ENCODE assay signal across 27 mouse cellular contexts in genomic region chr11:41261254-41261653, GRCm38 (mm10).
A peak's percentile ranks its signal among the peaks of the same experiment; 100 is the strongest.
DNase-seq lines count a peak whose midpoint lies in the region; ATAC-seq lines count a peak whose summit lies in the region.
"Had no signal": no experiment of that assay in that cellular context is flagged by ENCODE, and none has a peak within 500 bp of the region (broad histone marks: within the 10 kb centered on the region; RNA-seq: fewer than 3 reads in every experiment).

No protein-coding gene starts in this region.

- ATAC-seq in forebrain, embryonic 12.5 days (ENCODE audit: low FRiP score): peak; percentile 51; the same call in 1 of the 2 replicates
- peak; percentile 66; the same call in 1 of the 2 replicates for ATAC-seq in forebrain, embryonic 13.5 days
- peak; percentile 50; the same call in 1 of the 2 replicates for ATAC-seq in forebrain, embryonic 16.5 days
- no peak for ATAC-seq in activated CD4-positive, CD25-positive, alpha-beta regulatory T cell, adult 4 months
- ATAC-seq: hindbrain, postnatal 0 days; inflammation-experienced regulatory T-cells, adult 6 months; intestine, embryonic 16.5 days; Patski had no signal

- intact Hi-C loops in left cerebral cortex, postnatal 4 days (cut with DNase I): no loop called here

- WGBS in forebrain, embryonic 12.5 days: 53% methylated on average over 4 of the region's 4 CpGs
- WGBS in forebrain, embryonic 10.5 days: 77% methylated on average over 4 of the region's 4 CpGs
- WGBS in forebrain, embryonic 13.5 days: 51% methylated on average over 4 of the region's 4 CpGs
- WGBS in forebrain, embryonic 16.5 days: 38% methylated on average over 4 of the region's 4 CpGs

- no peak overlapping the region for H3K9ac ChIP-seq in forebrain, embryonic 12.5 days
- H3K9ac ChIP-seq in forebrain, embryonic 13.5 days: no peak overlapping the region
- no peak overlapping the region for H3K9ac ChIP-seq in forebrain, embryonic 16.5 days (replicated peaks; ENCODE audit: low read depth, low read length)
- H3K9ac ChIP-seq: heart, embryonic 13.5 days; hindbrain, embryonic 14.5 days had no signal

- H3K9me3 ChIP-seq in forebrain, embryonic 12.5 days: no peaks in the 10 kb centered on the region
- no peaks in the 10 kb centered on the region for H3K9me3 ChIP-seq in forebrain, embryonic 10.5 days
- H3K9me3 ChIP-seq in forebrain, embryonic 13.5 days (replicated peaks): no peaks in the 10 kb centered on the region
- no peaks in the 10 kb centered on the region for H3K9me3 ChIP-seq in forebrain, embryonic 16.5 days (ENCODE audit: control insufficient read depth, low read length)
- H3K9me3 ChIP-seq: G1E; heart, embryonic 10.5 days; heart, embryonic 13.5 days had no signal

- no peak overlapping the region for H3K27ac ChIP-seq in forebrain, embryonic 12.5 days
- H3K27ac ChIP-seq in forebrain, embryonic 10.5 days: no peak overlapping the region
- H3K27ac ChIP-seq in forebrain, embryonic 13.5 days: no peak overlapping the region
- H3K27ac ChIP-seq in forebrain, embryonic 16.5 days (ENCODE audit: low read length): no peak overlapping the region
- H3K27ac ChIP-seq: heart, adult 2 months; heart, embryonic 10.5 days; heart, embryonic 13.5 days; hindbrain, embryonic 14.5 days; hindbrain, postnatal 0 days had no signal

- no peak overlapping the region for H3K4me3 ChIP-seq in forebrain, embryonic 12.5 days (replicated peaks)
- no peak overlapping the region for H3K4me3 ChIP-seq in forebrain, embryonic 10.5 days
- H3K4me3 ChIP-seq in forebrain, embryonic 13.5 days: no peak overlapping the region
- H3K4me3 ChIP-seq in forebrain, embryonic 16.5 days (replicated peaks; ENCODE audit: low read length): no peak overlapping the region
- H3K4me3 ChIP-seq: heart, adult 2 months; heart, embryonic 10.5 days; heart, embryonic 13.5 days had no signal

- DNase-seq in forebrain, embryonic 10.5 days (ENCODE audit: extremely low spot score, low spot score): no peak
- no peak for DNase-seq in adrenal gland, adult 2 months
- DNase-seq in left cerebral cortex, postnatal 4 days: no peak
- DNase-seq: adrenal gland, adult 8-10 months; adrenal gland, postnatal 25 days; B cell, adult 2 months; cerebellum, adult 18-20 months; cerebellum, adult 9-10 months; cerebellum, postnatal 14 days; gastrocnemius, postnatal 10 days; gastrocnemius, postnatal 36 days; heart, adult 2 months; heart, postnatal 14 days; heart, postnatal 4 days had no signal

- no peaks in the 10 kb centered on the region for H3K36me3 ChIP-seq in forebrain, embryonic 12.5 days (replicated peaks)
- H3K36me3 ChIP-seq in forebrain, embryonic 10.5 days (replicated peaks): no peaks in the 10 kb centered on the region
- H3K36me3 ChIP-seq in forebrain, embryonic 13.5 days (ENCODE audit: poor library complexity, severe bottlenecking): no peaks in the 10 kb centered on the region
- H3K36me3 ChIP-seq in forebrain, embryonic 16.5 days (ENCODE audit: control insufficient read depth, insufficient read depth): no peaks in the 10 kb centered on the region
- H3K36me3 ChIP-seq: G1E; heart, embryonic 10.5 days; heart, embryonic 13.5 days had no signal

- H3K4me1 ChIP-seq in forebrain, embryonic 12.5 days: no peaks in the 10 kb centered on the region
- H3K4me1 ChIP-seq in forebrain, embryonic 10.5 days: no peaks in the 10 kb centered on the region
- peaks cover 14% of the 10 kb centered on the region; the same call in 1 of the 2 replicates for H3K4me1 ChIP-seq in forebrain, embryonic 13.5 days
- peaks cover 8% of the 10 kb centered on the region; the same call in 1 of the 2 replicates for H3K4me1 ChIP-seq in forebrain, embryonic 16.5 days (replicated peaks; ENCODE audit: control insufficient read depth, insufficient read depth, low read length)
- H3K4me1 ChIP-seq: heart, embryonic 10.5 days; heart, embryonic 13.5 days had no signal

- H3K27me3 ChIP-seq in forebrain, embryonic 12.5 days: no peaks in the 10 kb centered on the region
- no peaks in the 10 kb centered on the region for H3K27me3 ChIP-seq in forebrain, embryonic 10.5 days (ENCODE audit: poor library complexity, severe bottlenecking)
- H3K27me3 ChIP-seq in forebrain, embryonic 13.5 days: no peaks in the 10 kb centered on the region
- H3K27me3 ChIP-seq in forebrain, embryonic 16.5 days (replicated peaks; ENCODE audit: control insufficient read depth, insufficient read depth, low read length): no peaks in the 10 kb centered on the region
- H3K27me3 ChIP-seq: CH12.LX; heart, embryonic 13.5 days; Patski had no signal

- H3K4me2 ChIP-seq in forebrain, embryonic 12.5 days: no peak overlapping the region
- no peak overlapping the region for H3K4me2 ChIP-seq in forebrain, embryonic 13.5 days
- no peak overlapping the region for H3K4me2 ChIP-seq in forebrain, embryonic 16.5 days (ENCODE audit: low read length)
- H3K4me2 ChIP-seq: heart, embryonic 13.5 days; hindbrain, embryonic 14.5 days had no signal
